Mouse (Mus musculus): Measurements from ENCODE around the gene Prkce. TPM values are rescaled to one million over a fixed set of nuclear protein-coding genes. Genes with fewer than 3 reads are reported as not detected.

Gene Prkce
- polyA plus RNA-seq, 1 experiment: not detected

- H3K4me1 ChIP-seq (ENCODE audit: control insufficient read depth, insufficient read depth, low read length): peaks cover 30% of the 10 kb centered on the region
- no peak overlapping the region for H3K27ac ChIP-seq (ENCODE audit: insufficient read depth, low read depth, low read length)
- WGBS: 34% methylated on average over 4 of the region's 4 CpGs
- H3K4me3 ChIP-seq (ENCODE audit: insufficient read depth, low read depth, low read length): no peak overlapping the region
- no peak for TF ChIP-seq CTCF (IDR thresholded peaks at IDR 0.05; ENCODE audit: insufficient read depth, low read depth, low read length)
- no peak for TF ChIP-seq POLR2A (IDR thresholded peaks at IDR 0.05; ENCODE audit: insufficient read depth, low read depth, low read length)
Observed at GRCm38 (mm10) chr17:86271277-86271676, 103.7 kb downstream of the Prkce start.

- WGBS: 62% methylated on average over 6 of the region's 6 CpGs
- Histone ChIP-seq H3K4me1 (ENCODE audit: control insufficient read depth, insufficient read depth, low read length) (peaks cover 26% of the 10 kb centered on the region), H3K4me3 (ENCODE audit: insufficient read depth, low read depth, low read length) (no peak overlapping the region), H3K27ac (ENCODE audit: insufficient read depth, low read depth, low read length) (no peak overlapping the region)
- no peak for TF ChIP-seq CTCF (IDR thresholded peaks at IDR 0.05; ENCODE audit: insufficient read depth, low read depth, low read length)
- TF ChIP-seq POLR2A (IDR thresholded peaks at IDR 0.05; ENCODE audit: insufficient read depth, low read depth, low read length): no peak
Observed at GRCm38 (mm10) chr17:86272961-86273360, 105.4 kb downstream of the Prkce start.

- 79% methylated on average over 9 of the region's 9 CpGs for WGBS
Observed at GRCm38 (mm10) chr17:86273566-86274349, 106.2 kb downstream of the Prkce start.

GRCm38 (mm10) chr17:86274350-86274744 is 106.8 kb downstream of the Prkce start:
- WGBS: 87% methylated on average over 7 of the region's 7 CpGs
- no peak overlapping the region for H3K27ac ChIP-seq (ENCODE audit: insufficient read depth, low read depth, low read length)
- peaks cover 26% of the 10 kb centered on the region for H3K4me1 ChIP-seq (ENCODE audit: control insufficient read depth, insufficient read depth, low read length)
- no peak overlapping the region for H3K4me3 ChIP-seq (ENCODE audit: insufficient read depth, low read depth, low read length)
- TF ChIP-seq CTCF (IDR thresholded peaks at IDR 0.05; ENCODE audit: insufficient read depth, low read depth, low read length) (no peak), POLR2A (IDR thresholded peaks at IDR 0.05; ENCODE audit: insufficient read depth, low read depth, low read length) (no peak)

More at GRCm38 (mm10) chr17:86273566-86274349, 106.2 kb downstream of the Prkce start:
- Histone ChIP-seq H3K4me3 (ENCODE audit: insufficient read depth, low read depth, low read length) (no peak overlapping the region), H3K27ac (ENCODE audit: insufficient read depth, low read depth, low read length) (no peak overlapping the region), H3K4me1 (ENCODE audit: control insufficient read depth, insufficient read depth, low read length) (peaks cover 26% of the 10 kb centered on the region)
- TF ChIP-seq CTCF (IDR thresholded peaks at IDR 0.05; ENCODE audit: insufficient read depth, low read depth, low read length): no peak
- TF ChIP-seq POLR2A (IDR thresholded peaks at IDR 0.05; ENCODE audit: insufficient read depth, low read depth, low read length): no peak

GRCm38 (mm10) chr17:86276381-86276780 is 108.8 kb downstream of the Prkce start:
- 94% methylated on average over 4 of the region's 4 CpGs for WGBS
- TF ChIP-seq CTCF (IDR thresholded peaks at IDR 0.05; ENCODE audit: insufficient read depth, low read depth, low read length): no peak
- no peak for TF ChIP-seq POLR2A (IDR thresholded peaks at IDR 0.05; ENCODE audit: insufficient read depth, low read depth, low read length)
- H3K4me1 ChIP-seq (ENCODE audit: control insufficient read depth, insufficient read depth, low read length): peaks cover 28% of the 10 kb centered on the region
- no peak overlapping the region for H3K27ac ChIP-seq (ENCODE audit: insufficient read depth, low read depth, low read length)
- no peak overlapping the region for H3K4me3 ChIP-seq (ENCODE audit: insufficient read depth, low read depth, low read length)

GRCm38 (mm10) chr17:86277032-86277798 is 109.6 kb downstream of the Prkce start:
- Histone ChIP-seq H3K4me3 (ENCODE audit: insufficient read depth, low read depth, low read length) (no peak overlapping the region), H3K4me1 (ENCODE audit: control insufficient read depth, insufficient read depth, low read length) (peaks cover 21% of the 10 kb centered on the region), H3K27ac (ENCODE audit: insufficient read depth, low read depth, low read length) (no peak overlapping the region)
- TF ChIP-seq POLR2A (IDR thresholded peaks at IDR 0.05; ENCODE audit: insufficient read depth, low read depth, low read length) (no peak), CTCF (IDR thresholded peaks at IDR 0.05; ENCODE audit: insufficient read depth, low read depth, low read length) (no peak)
- 59% methylated on average over 8 of the region's 8 CpGs for WGBS

- 82% methylated on average over 5 of the region's 5 CpGs for WGBS
- H3K27ac ChIP-seq (ENCODE audit: insufficient read depth, low read depth, low read length): no peak overlapping the region
- H3K4me1 ChIP-seq (ENCODE audit: control insufficient read depth, insufficient read depth, low read length): peaks cover 21% of the 10 kb centered on the region
- TF ChIP-seq CTCF (IDR thresholded peaks at IDR 0.05; ENCODE audit: insufficient read depth, low read depth, low read length) (no peak), POLR2A (IDR thresholded peaks at IDR 0.05; ENCODE audit: insufficient read depth, low read depth, low read length) (no peak)
- H3K4me3 ChIP-seq (ENCODE audit: insufficient read depth, low read depth, low read length): no peak overlapping the region
Observed at GRCm38 (mm10) chr17:86277999-86278526, 110.5 kb downstream of the Prkce start.

GRCm38 (mm10) chr17:86279751-86280150 is 112.2 kb downstream of the Prkce start:
- no peak overlapping the region for H3K27ac ChIP-seq (ENCODE audit: insufficient read depth, low read depth, low read length)
- WGBS: 73% methylated on average over 10 of the region's 10 CpGs
- peaks cover 21% of the 10 kb centered on the region for H3K4me1 ChIP-seq (ENCODE audit: control insufficient read depth, insufficient read depth, low read length)
- H3K4me3 ChIP-seq (ENCODE audit: insufficient read depth, low read depth, low read length): no peak overlapping the region
- TF ChIP-seq POLR2A (IDR thresholded peaks at IDR 0.05; ENCODE audit: insufficient read depth, low read depth, low read length): no peak
- no peak for TF ChIP-seq CTCF (IDR thresholded peaks at IDR 0.05; ENCODE audit: insufficient read depth, low read depth, low read length)

GRCm38 (mm10) chr17:86283741-86284140 is 116.2 kb downstream of the Prkce start:
- 63% methylated on average over 5 of the region's 5 CpGs for WGBS
- TF ChIP-seq CTCF (IDR thresholded peaks at IDR 0.05; ENCODE audit: insufficient read depth, low read depth, low read length): no peak
- no peak for TF ChIP-seq POLR2A (IDR thresholded peaks at IDR 0.05; ENCODE audit: insufficient read depth, low read depth, low read length)
- H3K4me1 ChIP-seq (ENCODE audit: control insufficient read depth, insufficient read depth, low read length): peaks cover 31% of the 10 kb centered on the region
- no peak overlapping the region for H3K4me3 ChIP-seq (ENCODE audit: insufficient read depth, low read depth, low read length)
- no peak overlapping the region for H3K27ac ChIP-seq (ENCODE audit: insufficient read depth, low read depth, low read length)
